Mouse (Mus musculus) CH12.LX (cell line): ENCODE measurements at regions not wholly inside any gene's neighbourhood (a gene's known extent, or its start where the extent isn't known, plus 50 kb on each side); places are given as distances from the start of the nearest gene placed in this dataset.

Experiments used
- DNase-seq: peaks from one replicate; pipeline ENCODE4 v3.0.0-alpha.2; 2013; ENCODE audit errors: extremely low read depth
- H3K27ac ChIP-seq: 2 replicates; pipeline ENCODE4 v1.5.1; 2012; ENCODE audit warnings: low read depth, mild to moderate bottlenecking, control low read depth, moderate library complexity; ENCODE audit not compliant: insufficient read depth
- H3K27me3 ChIP-seq: replicated peaks from 2 replicates; pipeline ENCODE3; 2012; ENCODE audit warnings: inconsistent platforms
- H3K36me3 ChIP-seq, 2 experiments: replicated peaks in 1 of 2; 2 replicates each; pipeline versions ENCODE3 to v1.6.1; 2012; ENCODE audit warnings: inconsistent platforms in 1 of 2, low read length in 1 of 2, mild to moderate bottlenecking in 1 of 2, mixed read lengths in 1 of 2, moderate library complexity in 1 of 2; ENCODE audit not compliant: control insufficient read depth in 1 of 2, insufficient read depth in 1 of 2
- H3K4me1 ChIP-seq, 2 experiments: 2 replicates each; pipeline ENCODE4 v1.6.1; 2012; ENCODE audit warnings: inconsistent platforms in 1 of 2, moderate library complexity in 1 of 2; ENCODE audit not compliant: insufficient read depth in 2 of 2, control insufficient read depth in 1 of 2
- H3K4me2 ChIP-seq: 2 replicates; pipeline ENCODE4 v1.6.1; 2012; ENCODE audit warnings: low read depth, mild to moderate bottlenecking, control low read depth; ENCODE audit not compliant: poor library complexity, insufficient read depth, severe bottlenecking
- H3K4me3 ChIP-seq, 3 experiments: fragments of 150-350 bp in 1 of 3; sonication (generic) in 1 of 3; replicated peaks in 1 of 3; 2 replicates each; pipeline versions ENCODE3 to v1.5.1; 2011 to 2012; ENCODE audit warnings: low read depth in 2 of 3, low read length in 2 of 3, mild to moderate bottlenecking in 2 of 3, moderate library complexity in 2 of 3, control low read depth in 1 of 3, improper control_type of control experiment in 1 of 3, inconsistent platforms in 1 of 3, mixed read lengths in 1 of 3; ENCODE audit not compliant: poor library complexity in 1 of 3
- H3K79me2 ChIP-seq: replicated peaks from 2 replicates; pipeline ENCODE4 v1.6.1; 2012; ENCODE audit warnings: mild to moderate bottlenecking, moderate library complexity; ENCODE audit not compliant: control insufficient read depth, poor library complexity, insufficient read depth, severe bottlenecking; ENCODE audit errors: extremely low read depth
- H3K9ac ChIP-seq: 2 replicates; pipeline ENCODE4 v1.6.1; 2012; ENCODE audit warnings: low read depth, mild to moderate bottlenecking, control low read depth, moderate library complexity; ENCODE audit not compliant: insufficient read depth
- H3K9me3 ChIP-seq: replicated peaks from 2 replicates; pipeline ENCODE3; 2012; ENCODE audit warnings: low read length, inconsistent platforms, mixed read lengths
- CHD1 ChIP-seq: IDR thresholded peaks from 2 replicates; pipeline ENCODE4 v1.6.1; 2012; ENCODE audit warnings: low read depth, low read length, improper control_type of control experiment, inconsistent platforms
- CTCF ChIP-seq, 2 experiments: IDR thresholded peaks in 1 of 2; conservative IDR thresholded peaks in 1 of 2; 2 replicates each; pipeline ENCODE4 v1.5.1; 2011 to 2012; ENCODE audit warnings: low read depth in 2 of 2, low read length in 2 of 2, improper control_type of control experiment in 1 of 2, inconsistent platforms in 1 of 2, mild to moderate bottlenecking in 1 of 2, moderate library complexity in 1 of 2
- ELF1 ChIP-seq: IDR thresholded peaks from 2 replicates; pipeline ENCODE4 v1.6.1; 2014; ENCODE audit warnings: low read depth, mild to moderate bottlenecking, inconsistent platforms, low read length, improper control_type of control experiment
- ETS1 ChIP-seq: conservative IDR thresholded peaks from 2 replicates; pipeline ENCODE4 v1.6.1; 2012; ENCODE audit warnings: low read depth, mild to moderate bottlenecking, inconsistent platforms, low read length, improper control_type of control experiment, moderate library complexity
- HCFC1 ChIP-seq: IDR thresholded peaks from 2 replicates; pipeline ENCODE4 v1.6.1; 2012; ENCODE audit warnings: low read depth, mild to moderate bottlenecking, inconsistent platforms, low read length, improper control_type of control experiment
- IRF4 ChIP-seq: IDR thresholded peaks from 2 replicates; pipeline ENCODE4 v1.6.1; 2014; ENCODE audit warnings: low read depth, mild to moderate bottlenecking, inconsistent platforms, low read length, improper control_type of control experiment
- JUN ChIP-seq: IDR thresholded peaks from 2 replicates; pipeline ENCODE4 v1.6.1; 2011; ENCODE audit warnings: low read depth, mild to moderate bottlenecking, low read length, improper control_type of control experiment, moderate library complexity; ENCODE audit not compliant: insufficient read depth
- JUND ChIP-seq: conservative IDR thresholded peaks from 2 replicates; pipeline ENCODE4 v1.6.1; 2011; ENCODE audit warnings: low read depth, low read length, improper control_type of control experiment
- KAT2A ChIP-seq: IDR thresholded peaks from 2 replicates; pipeline ENCODE4 v1.6.1; 2012; ENCODE audit warnings: low read length, improper control_type of control experiment, inconsistent platforms; ENCODE audit not compliant: insufficient replicate concordance
- MAFK ChIP-seq: IDR thresholded peaks from 2 replicates; pipeline ENCODE4 v1.6.1; 2011; ENCODE audit warnings: low read length, improper control_type of control experiment; ENCODE audit not compliant: insufficient replicate concordance
- MAX ChIP-seq: IDR thresholded peaks from 2 replicates; pipeline ENCODE4 v1.6.1; 2011; ENCODE audit warnings: low read length, improper control_type of control experiment
- MEF2A ChIP-seq: IDR thresholded peaks from 2 replicates; pipeline ENCODE4 v1.6.1; 2014; ENCODE audit warnings: low read depth, mild to moderate bottlenecking, inconsistent platforms, low read length, improper control_type of control experiment, borderline replicate concordance
- MYC ChIP-seq: IDR thresholded peaks from 2 replicates; pipeline ENCODE4 v1.6.1; 2011; ENCODE audit warnings: low read depth, mild to moderate bottlenecking, improper control_type of control experiment, low read length
- NRF1 ChIP-seq: IDR thresholded peaks from 2 replicates; pipeline ENCODE4 v1.6.1; 2014; ENCODE audit warnings: low read depth, mild to moderate bottlenecking, inconsistent platforms, low read length, improper control_type of control experiment, moderate library complexity
- PAX5 ChIP-seq: IDR thresholded peaks from 2 replicates; pipeline ENCODE4 v1.6.1; 2012; ENCODE audit warnings: low read length, inconsistent platforms, mixed read lengths
- POLR2AphosphoS2 ChIP-seq: IDR thresholded peaks from 2 replicates; pipeline ENCODE4 v1.6.1; 2011; ENCODE audit warnings: low read depth, low read length, improper control_type of control experiment
- RAD21 ChIP-seq: IDR thresholded peaks from 2 replicates; pipeline ENCODE4 v1.6.1; 2011; ENCODE audit warnings: low read depth, mild to moderate bottlenecking, low read length, improper control_type of control experiment, moderate library complexity
- SIN3A ChIP-seq: IDR thresholded peaks from 2 replicates; pipeline ENCODE4 v1.6.1; 2012; ENCODE audit warnings: low read length, improper control_type of control experiment, inconsistent platforms
- TCF12 ChIP-seq: IDR thresholded peaks from 2 replicates; pipeline ENCODE4 v1.6.1; 2014; ENCODE audit warnings: low read depth, mild to moderate bottlenecking, inconsistent platforms, low read length, improper control_type of control experiment
- ZKSCAN1 ChIP-seq: IDR thresholded peaks from 2 replicates; pipeline ENCODE4 v1.6.1; 2012; ENCODE audit warnings: low read depth, inconsistent platforms, low read length, improper control_type of control experiment, borderline replicate concordance
- ZMIZ1 ChIP-seq: IDR thresholded peaks from 2 replicates; pipeline ENCODE4 v1.6.1; 2012; ENCODE audit warnings: low read depth, mild to moderate bottlenecking, inconsistent platforms, low read length, improper control_type of control experiment
- ZNF384 ChIP-seq: IDR thresholded peaks from 2 replicates; pipeline ENCODE4 v1.6.1; 2012; ENCODE audit warnings: low read depth, low read length, improper control_type of control experiment, inconsistent platforms
- dilution Hi-C: fragments of 300-500 bp; cut with MboI; formaldehyde crosslinking; loops from 2 replicates; pipeline ENCODE4 v1.14.3; 2020; ENCODE audit warnings: low sequenced_read_pairs; ENCODE audit not compliant: extremely low pct_unique_long_range_greater_than_20kb, extremely low pct_ligation_motif_present
- in situ Hi-C: fragments of 300-500 bp; cut with MboI; formaldehyde crosslinking; loops from 3 replicates; pipeline ENCODE4 v1.14.3; 2019; ENCODE audit warnings: low sequenced_read_pairs, low pct_ligation_motif_present, low pct_unique_long_range_greater_than_20kb, mixed read lengths

DNA sequence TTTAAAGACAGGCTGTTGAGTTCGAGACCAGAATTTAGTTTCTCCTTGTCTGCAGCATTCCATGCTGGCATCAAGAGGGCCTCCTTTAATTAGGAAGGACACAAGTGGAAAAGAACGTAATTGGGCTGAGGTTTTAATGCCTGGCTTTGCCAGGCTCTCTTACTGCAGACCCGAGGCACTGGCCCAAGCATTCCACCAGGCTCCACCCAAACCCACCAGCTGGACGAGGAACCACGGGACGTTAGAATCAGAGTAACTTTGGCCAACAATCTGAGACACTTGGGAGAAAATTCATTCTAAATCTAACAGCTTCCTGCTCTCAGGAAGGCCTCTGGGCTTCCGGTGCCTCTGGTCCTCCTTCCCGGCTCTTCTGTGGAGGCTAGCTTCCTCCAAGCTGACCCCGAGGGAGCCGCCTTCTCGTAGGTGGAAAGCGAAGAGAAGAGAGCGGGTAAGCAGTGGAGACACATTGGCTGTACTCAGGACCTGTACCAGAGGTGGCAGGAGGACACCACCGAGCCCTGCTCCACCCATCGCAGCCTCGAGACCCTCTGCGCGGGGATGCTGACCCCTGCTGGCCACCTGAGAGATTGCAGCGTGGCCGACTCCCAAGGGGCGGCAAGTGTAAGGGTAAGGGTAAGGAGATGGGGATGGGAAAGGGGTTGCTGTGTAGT is 105.5 kb downstream of the Tmem17 start (continued):
- TF ChIP-seq MAFK, result no peak
- no peak for TF ChIP-seq JUND
- no peak for TF ChIP-seq KAT2A

GRCm38 (mm10) chr11:22620912-22621705 is 109.2 kb downstream of the Tmem17 start:
- dilution Hi-C loops (no loop called here), in situ Hi-C loops (loop anchor here (25.0 kb wide), 1 partner anchor 984 kb away; no protein-coding TSS in a partner anchor)
- peaks cover 0 to 8% of the 10 kb centered on the region in 2 experiments; a peak in 2 of 4 replicates for H3K4me1 ChIP-seq
- no peak overlapping the region for H3K9ac ChIP-seq
- H3K27me3 ChIP-seq, result no peaks in the 10 kb centered on the region
- H3K9me3 ChIP-seq, result no peaks in the 10 kb centered on the region
- no peaks in the 10 kb centered on the region for H3K36me3 ChIP-seq
- H3K4me3 ChIP-seq, result no peak overlapping the region
- H3K27ac ChIP-seq, result no peak overlapping the region
- no peak for TF ChIP-seq CHD1
- no peak for TF ChIP-seq MAX
- TF ChIP-seq ZKSCAN1, result no peak
- no peak for TF ChIP-seq PAX5
- no peak for TF ChIP-seq RAD21
- TF ChIP-seq POLR2AphosphoS2, result no peak
- TF ChIP-seq SIN3A, result no peak
- TF ChIP-seq TCF12, result no peak
- TF ChIP-seq NRF1, result no peak
- TF ChIP-seq ETS1, result no peak
- no peak for TF ChIP-seq MYC
- no peak for TF ChIP-seq IRF4
- no peak for TF ChIP-seq HCFC1
- no peak for TF ChIP-seq ELF1
- no peak for TF ChIP-seq MEF2A
- TF ChIP-seq ZMIZ1, result no peak
- no peak for TF ChIP-seq ZNF384
- TF ChIP-seq JUN, result no peak
- TF ChIP-seq CTCF (conservative IDR thresholded peaks at IDR 0.05 in 1 of 2, IDR thresholded peaks at IDR 0.05 in 1 of 2; ENCODE audit: low read depth in 2 of 2, low read length in 2 of 2), result no peak
- H3K4me2 ChIP-seq, result no peak overlapping the region
- H3K79me2 ChIP-seq, result no peaks in the 10 kb centered on the region
- no peak for DNase-seq
